Mouse (Mus musculus) hematopoietic stem cell, adult 5-6 weeks (primary cell): ENCODE results near the gene Ankrd11. TPM values are rescaled to one million over a fixed set of nuclear protein-coding genes. Genes with fewer than 3 reads are reported as not detected.

ENCODE experiments used
- total RNA-seq: library from RNA; stranded (forward); fragments of 172-1452, 232-1000 nt; gene quantifications from 2 replicates; pipeline ENCODE4 v1.2.3, GENCODE M21; 2017

The Ankrd11 gene
- total RNA-seq, 1 experiment from 2014 or later = 99.2 TPM

Other genes with a start within 250 kb of the Ankrd11 start
- not detected in 2 replicates for gene Cdh15, start 194.3 kb downstream of the Ankrd11 start, total RNA-seq
- 68.5 and 76.3 TPM in 2 replicates for gene Spg7, start 20.7 kb upstream of the Ankrd11 start, total RNA-seq
- gene Rpl13, start 60.1 kb upstream of the Ankrd11 start, total RNA-seq = 2,996 and 3,898 TPM in 2 replicates
- 0.60 TPM in 1 of 2 replicates, not detected in the other for gene Cpne7, start 75.1 kb upstream of the Ankrd11 start, total RNA-seq
- not detected in 2 replicates for gene Sult5a1, start 116.0 kb upstream of the Ankrd11 start, total RNA-seq
- not detected in 2 replicates for gene Dpep1, start 144.0 kb upstream of the Ankrd11 start, total RNA-seq
- gene Chmp1a, start 170.5 kb upstream of the Ankrd11 start, total RNA-seq = 18.1 and 52.8 TPM in 2 replicates
- gene Spata33, start 170.6 kb upstream of the Ankrd11 start, total RNA-seq = 1.5 TPM in 1 of 2 replicates, not detected in the other
- 32.6 and 39.1 TPM in 2 replicates for gene Cdk10, start 182.6 kb upstream of the Ankrd11 start, total RNA-seq
- gene Spata2l, start 194.0 kb upstream of the Ankrd11 start, total RNA-seq = 1.2 and 2.5 TPM in 2 replicates
- 10.5 and 12.8 TPM in 2 replicates for gene Zfp276, start 211.9 kb upstream of the Ankrd11 start, total RNA-seq
- 18.8 and 24.6 TPM in 2 replicates for gene Vps9d1, start 212.1 kb upstream of the Ankrd11 start, total RNA-seq